Mouse (Mus musculus): Measurements from ENCODE around the gene Abhd16b.

DNA sequence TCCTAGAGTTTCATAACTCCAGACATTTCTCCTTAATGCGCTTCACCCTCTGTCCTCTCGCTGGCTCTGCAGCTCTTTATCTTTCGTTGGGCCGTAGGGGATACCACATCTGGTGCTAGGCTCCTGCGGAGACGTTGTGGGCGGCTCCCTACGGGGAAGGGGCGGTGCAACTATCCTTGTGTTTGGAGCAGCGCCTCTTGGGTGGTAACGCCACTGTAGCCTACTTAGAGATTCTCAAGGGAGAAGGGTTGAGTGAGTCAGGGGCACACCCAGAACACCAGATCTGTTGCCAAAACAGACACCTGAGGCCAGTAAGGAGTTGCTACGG lies 4.5 kb downstream of the Abhd16b start:
- TF ChIP-seq POLR2A (IDR thresholded peaks at IDR 0.05; ENCODE audit: borderline replicate concordance, insufficient read depth, low read length) (no peak), CTCF (IDR thresholded peaks at IDR 0.05; ENCODE audit: borderline replicate concordance, insufficient read depth, low read depth, low read length) (no peak)
